Mouse (Mus musculus) liver, embryonic 14.5 days (tissue): Measurements from ENCODE around the gene Ccl2.

ENCODE experiments used
- CTCF ChIP-seq: IDR thresholded peaks from 2 replicates; pipeline ENCODE4 v1.5.1; 2016; ENCODE audit warnings: antibody characterized with exemption, low read depth, control low read depth
- EP300 ChIP-seq: IDR thresholded peaks from 2 replicates; pipeline ENCODE4 v1.6.1; 2016; ENCODE audit warnings: antibody characterized with exemption, low read depth

DNA sequence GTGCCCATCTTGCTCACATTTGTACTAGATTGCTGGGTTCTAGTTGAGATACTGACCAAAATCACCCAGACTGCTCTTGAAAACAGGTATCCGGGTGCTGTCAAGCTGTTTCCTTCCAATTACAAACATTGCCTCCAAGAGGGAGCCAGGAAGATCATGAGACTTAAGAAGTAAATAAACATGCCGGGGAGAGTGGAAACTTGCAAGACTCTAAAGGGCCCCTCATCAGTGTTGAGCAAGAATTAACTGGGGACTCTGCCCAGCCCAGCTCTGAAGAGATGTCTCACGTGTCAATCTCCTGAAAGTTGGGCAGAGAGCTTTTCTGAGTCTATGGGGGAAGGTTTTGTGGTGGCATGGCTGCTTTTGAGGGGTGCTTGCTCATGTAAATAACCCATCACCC is 41.7 kb downstream of the Ccl2 start:
- TF ChIP-seq CTCF (no peak), EP300 (no peak)
